Mouse (Mus musculus) kidney, postnatal 10 days (tissue): ENCODE results near the gene Lysmd3.

ENCODE experiments used
- DNase-seq: peaks from one replicate; pipeline ENCODE4 v3.0.0; 2021; ENCODE audit warnings: mixed read lengths

Gene Lysmd3

GRCm38 (mm10) chr13:81683107-81683506 lies 25.6 kb downstream of the Lysmd3 start:
- DNase-seq: no peak

GRCm38 (mm10) chr13:81684258-81684657 lies 26.8 kb downstream of the Lysmd3 start:
- no peak for DNase-seq

- no peak for DNase-seq
Measured at GRCm38 (mm10) chr13:81684884-81685283, 27.4 kb downstream of the Lysmd3 start.

- DNase-seq: no peak
Measured at GRCm38 (mm10) chr13:81689587-81689986, 32.1 kb downstream of the Lysmd3 start.

GRCm38 (mm10) chr13:81690477-81690876 lies 33.0 kb downstream of the Lysmd3 start:
- DNase-seq: no peak

GRCm38 (mm10) chr13:81691606-81692005 lies 34.1 kb downstream of the Lysmd3 start:
- DNase-seq: no peak

GRCm38 (mm10) chr13:81694446-81694845 lies 37.0 kb downstream of the Lysmd3 start:
- no peak for DNase-seq

GRCm38 (mm10) chr13:81703148-81703547 lies 45.7 kb downstream of the Lysmd3 start:
- no peak for DNase-seq

GRCm38 (mm10) chr13:81703621-81704020 lies 46.2 kb downstream of the Lysmd3 start:
- no peak for DNase-seq

GRCm38 (mm10) chr13:81706311-81706710 lies 48.8 kb downstream of the Lysmd3 start:
- no peak for DNase-seq

- no peak for DNase-seq
Measured at GRCm38 (mm10) chr13:81709805-81710204, 52.3 kb downstream of the Lysmd3 start.

GRCm38 (mm10) chr13:81710266-81710665 lies 52.8 kb downstream of the Lysmd3 start:
- no peak for DNase-seq

- peak; percentile 98 for DNase-seq
Measured at GRCm38 (mm10) chr13:81710775-81711545, 53.5 kb downstream of the Lysmd3 start, which contains the start of the genes Polr3g and Mblac2. Gene Polr3g, minus strand, starts transcription at chr13:81711013. Gene Mblac2, plus strand, starts transcription at chr13:81711341.

- DNase-seq: no peak
Measured at GRCm38 (mm10) chr13:81711546-81712371, 54.3 kb downstream of the Lysmd3 start.

- no peak for DNase-seq
Measured at GRCm38 (mm10) chr13:81713896-81714295, 56.4 kb downstream of the Lysmd3 start.
